Mouse (Mus musculus) kidney, adult 2 months (tissue): Measurements from ENCODE around the gene Hmgn3. TPM values are rescaled to one million over a fixed set of nuclear protein-coding genes. Genes with fewer than 3 reads are reported as not detected.

Source experiments
- DNase-seq: peaks from one replicate; pipeline ENCODE4 v3.0.0; 2021
- H3K27ac ChIP-seq: fragments of 200-500 bp; 2 replicates; pipeline ENCODE4 v1.5.1; 2012; ENCODE audit warnings: low read depth, low read length, control low read depth, inconsistent platforms; ENCODE audit not compliant: insufficient read depth
- H3K27me3 ChIP-seq: fragments of 200-500 bp; replicated peaks from 2 replicates; pipeline ENCODE4 v1.6.1; 2012; ENCODE audit warnings: mild to moderate bottlenecking, moderate library complexity, low read length, inconsistent platforms; ENCODE audit not compliant: control insufficient read depth, insufficient read depth
- H3K36me3 ChIP-seq: fragments of 200-500 bp; 2 replicates; pipeline ENCODE4 v1.6.1; 2012; ENCODE audit warnings: mild to moderate bottlenecking, moderate library complexity, low read length, inconsistent platforms; ENCODE audit not compliant: control insufficient read depth, insufficient read depth
- H3K4me1 ChIP-seq: fragments of 200-500 bp; 2 replicates; pipeline ENCODE4 v1.6.1; 2011; ENCODE audit warnings: low read length; ENCODE audit not compliant: control insufficient read depth, insufficient read depth
- H3K4me3 ChIP-seq: fragments of 200-500 bp; 2 replicates; pipeline ENCODE4 v1.5.1; 2011; ENCODE audit warnings: mild to moderate bottlenecking, low read depth, low read length, control low read depth; ENCODE audit not compliant: insufficient read depth
- CTCF ChIP-seq: fragments of 200-500 bp; conservative IDR thresholded peaks from 2 replicates; pipeline ENCODE4 v1.5.1; 2011; ENCODE audit warnings: low read depth, mild to moderate bottlenecking, control low read depth, low read length, moderate library complexity, mixed read lengths; ENCODE audit not compliant: insufficient read depth, insufficient read length
- POLR2A ChIP-seq: fragments of 200-500 bp; IDR thresholded peaks from one replicate; pipeline ENCODE4 v1.6.1; 2011; ENCODE audit warnings: low read depth, low read length, control low read depth
- WGBS: fragments of 180-500 bp; shearing (Covaris S2); methylation state at CpG from one replicate; pipeline ENCODE4 v1.1.7; 2018; 5-methylcytosine and 5-hydroxymethylcytosine counted together
- polyA plus RNA-seq: library from polyadenylated mRNA; depleted of rRNA; stranded (reverse); fragments of >200 nt; gene quantifications from 2 replicates; pipeline ENCODE4 v1.2.3, GENCODE M21; 2012

Hmgn3 gene
- polyA plus RNA-seq, 1 experiment: 8.7 TPM

DNA sequence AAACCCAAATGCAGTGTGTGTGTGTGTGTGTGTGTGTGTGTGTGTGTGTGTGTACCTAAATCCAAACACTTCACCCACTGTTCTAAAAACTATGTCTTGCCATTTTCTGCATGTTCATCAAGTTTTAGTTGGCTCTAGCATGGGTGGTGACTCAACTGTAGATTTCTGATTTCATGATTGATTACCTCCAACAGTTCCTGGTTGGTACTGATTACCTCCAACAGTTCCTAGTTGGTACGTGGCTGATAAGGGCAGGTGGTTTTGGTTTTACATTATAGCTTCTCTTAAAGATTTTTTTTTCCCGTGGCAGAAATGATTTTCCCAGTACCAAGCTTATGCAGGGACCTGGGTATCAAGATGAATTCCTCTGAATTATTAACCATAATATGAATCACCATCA is 27.3 kb downstream of the Hmgn3 start:
- Histone ChIP-seq H3K27ac (no peak overlapping the region), H3K4me3 (no peak overlapping the region), H3K36me3 (no peaks in the 10 kb centered on the region; the same call in 1 of the 2 replicates), H3K27me3 (no peaks in the 10 kb centered on the region), H3K4me1 (no peaks in the 10 kb centered on the region)
- WGBS: 81% methylated on average over 2 of the region's 2 CpGs
- no peak for DNase-seq
- TF ChIP-seq POLR2A (no peak), CTCF (no peak)

- Histone ChIP-seq H3K4me3 (no peak overlapping the region), H3K4me1 (no peaks in the 10 kb centered on the region), H3K27me3 (no peaks in the 10 kb centered on the region), H3K36me3 (no peaks in the 10 kb centered on the region), H3K27ac (no peak overlapping the region)
- TF ChIP-seq CTCF (no peak), POLR2A (no peak)
- DNase-seq: no peak
- WGBS: 78% methylated on average over 7 of the region's 7 CpGs
Observed at GRCm38 (mm10) chr9:83117486-83117885, 29.0 kb downstream of the Hmgn3 start.

- H3K4me1 ChIP-seq: no peaks in the 10 kb centered on the region
- H3K27me3 ChIP-seq: no peaks in the 10 kb centered on the region
- TF ChIP-seq POLR2A: no peak
- no peak for TF ChIP-seq CTCF
- no peak for DNase-seq
- no peak overlapping the region for H3K4me3 ChIP-seq
- WGBS: 77% methylated on average over 15 of the region's 15 CpGs
- H3K36me3 ChIP-seq: no peaks in the 10 kb centered on the region
- no peak overlapping the region for H3K27ac ChIP-seq
Observed at GRCm38 (mm10) chr9:83116774-83117474, 29.6 kb downstream of the Hmgn3 start.

DNA sequence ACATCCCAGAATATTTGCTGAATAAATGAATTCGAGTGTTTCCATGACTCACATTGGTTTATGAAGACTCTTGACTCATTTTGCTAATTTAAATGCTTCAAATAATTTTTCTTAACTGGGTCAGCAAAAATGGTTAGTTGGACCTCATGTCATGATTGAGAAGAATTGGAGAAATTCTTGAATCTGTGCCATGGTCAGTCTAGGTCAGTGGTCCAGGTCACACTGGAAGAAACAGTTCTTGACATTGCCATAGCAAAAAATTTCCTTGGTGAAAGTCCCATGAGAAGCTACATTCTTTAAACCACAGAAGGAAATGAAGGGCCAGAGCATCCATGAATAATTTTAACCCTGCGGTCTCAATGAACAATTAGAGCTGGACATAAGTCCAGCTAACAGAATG is 30.8 kb downstream of the Hmgn3 start:
- 88% methylated on average over 2 of the region's 2 CpGs for WGBS
- no peaks in the 10 kb centered on the region for H3K4me1 ChIP-seq
- peak; percentile 74 for DNase-seq

DNA sequence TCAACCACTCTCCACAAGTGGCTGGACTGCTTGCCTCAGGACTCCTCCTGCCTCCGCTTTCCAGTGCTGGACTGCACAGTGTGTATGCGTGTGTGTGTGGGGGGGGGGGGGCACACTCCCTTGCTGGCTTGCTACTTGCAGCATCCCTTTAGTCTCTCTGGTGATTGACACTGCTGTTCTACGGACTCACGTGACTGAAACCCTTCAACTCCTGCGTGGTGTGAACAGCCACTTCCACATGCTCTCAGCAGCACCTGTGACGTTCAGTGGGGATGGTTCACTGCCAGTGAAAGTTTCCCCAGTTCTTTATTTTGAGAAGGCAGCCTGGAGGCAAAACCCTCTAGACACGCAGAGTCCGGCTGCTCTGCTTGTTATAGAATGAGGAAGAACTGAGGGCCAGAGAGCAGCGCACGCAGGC is 32.7 kb downstream of the Hmgn3 start:
- Histone ChIP-seq H3K4me1 (no peaks in the 10 kb centered on the region), H3K4me3 (no peak overlapping the region), H3K27me3 (no peaks in the 10 kb centered on the region), H3K36me3 (no peaks in the 10 kb centered on the region), H3K27ac (no peak overlapping the region)
- WGBS: 89% methylated on average over 10 of the region's 10 CpGs
- TF ChIP-seq POLR2A (no peak), CTCF (no peak)
- no peak for DNase-seq

More for the DNA sequence above, 30.8 kb downstream of the Hmgn3 start:
- H3K36me3 ChIP-seq: no peaks in the 10 kb centered on the region
- no peak overlapping the region for H3K4me3 ChIP-seq
- TF ChIP-seq CTCF (no peak), POLR2A (no peak)
- no peaks in the 10 kb centered on the region for H3K27me3 ChIP-seq
- H3K27ac ChIP-seq: no peak overlapping the region

- no peak overlapping the region for H3K4me3 ChIP-seq
- TF ChIP-seq POLR2A: no peak
- no peak for TF ChIP-seq CTCF
- no peaks in the 10 kb centered on the region for H3K4me1 ChIP-seq
- H3K36me3 ChIP-seq: no peaks in the 10 kb centered on the region
- H3K27me3 ChIP-seq: no peaks in the 10 kb centered on the region
- H3K27ac ChIP-seq: no peak overlapping the region
- DNase-seq: no peak
- WGBS: 60% methylated on average over 9 of the region's 9 CpGs
Observed at GRCm38 (mm10) chr9:83112305-83112768, 34.1 kb downstream of the Hmgn3 start.

DNA sequence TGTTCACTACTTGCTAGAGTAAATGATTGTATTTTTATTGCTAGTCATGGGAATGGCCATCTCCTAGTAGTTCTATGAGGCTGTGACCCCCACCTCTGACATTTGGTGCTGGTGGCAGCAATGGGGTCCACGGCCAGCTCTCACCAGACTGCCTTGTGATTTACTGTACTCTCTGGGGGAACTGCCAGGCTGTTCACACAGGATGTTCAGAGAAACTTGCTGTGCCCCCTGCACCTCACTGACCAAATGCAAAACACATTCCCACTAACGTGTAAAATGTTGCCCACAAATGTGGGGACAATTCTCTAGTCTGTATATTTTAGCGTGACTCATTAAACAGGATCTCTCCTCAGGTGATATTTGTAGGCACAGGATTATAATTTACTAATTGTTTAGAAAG is 34.7 kb downstream of the Hmgn3 start:
- H3K27me3 ChIP-seq: no peaks in the 10 kb centered on the region
- no peak overlapping the region for H3K4me3 ChIP-seq
- no peak for DNase-seq
- no peaks in the 10 kb centered on the region for H3K36me3 ChIP-seq
- H3K27ac ChIP-seq: no peak overlapping the region
- WGBS: 67% methylated on average over 3 of the region's 3 CpGs
- TF ChIP-seq CTCF (no peak), POLR2A (no peak)
- H3K4me1 ChIP-seq: no peaks in the 10 kb centered on the region

GRCm38 (mm10) chr9:83111117-83111686 is 35.3 kb downstream of the Hmgn3 start:
- DNase-seq: no peak
- no peak overlapping the region for H3K27ac ChIP-seq
- no peaks in the 10 kb centered on the region for H3K27me3 ChIP-seq
- no peaks in the 10 kb centered on the region for H3K36me3 ChIP-seq
- TF ChIP-seq POLR2A (no peak), CTCF (no peak)
- H3K4me1 ChIP-seq: no peaks in the 10 kb centered on the region
- 91% methylated on average over 9 of the region's 9 CpGs for WGBS
- no peak overlapping the region for H3K4me3 ChIP-seq
